Mouse (Mus musculus) fat pad, adult 2 months (tissue): ENCODE measurements at regions not wholly inside any gene's neighbourhood (a gene's known extent, or its start where the extent isn't known, plus 50 kb on each side); places are given as distances from the start of the nearest gene placed in this dataset.
"Not testable (repeated sequence)": the region's sequence is repeated elsewhere in the genome, so short reads cannot be mapped to it uniquely, and the experiment has no call there.

Experiments
- DNase-seq: peaks from one replicate; pipeline ENCODE4 v3.0.0-alpha.2; 2011; ENCODE audit warnings: low read depth, low spot score; ENCODE audit errors: extremely low read depth

DNA sequence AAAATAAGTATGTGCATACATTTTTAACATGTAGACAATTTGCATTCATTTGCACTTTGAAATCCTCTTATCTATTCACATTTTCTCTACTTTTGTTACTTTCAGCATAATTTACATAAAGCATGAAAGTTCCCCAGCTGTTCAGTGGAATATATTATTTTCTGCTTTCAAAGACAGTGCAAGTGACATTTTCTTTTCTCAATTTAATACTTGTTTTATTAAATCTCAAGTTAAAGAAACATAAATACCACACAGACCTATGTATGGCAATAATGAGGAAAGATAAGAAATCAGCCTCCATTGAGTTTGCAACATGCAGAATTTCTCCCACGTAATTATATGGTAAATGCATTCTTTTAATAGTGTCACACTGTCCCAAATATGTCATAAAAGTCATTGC is 1168.1 kb upstream of the Gje1 start:
- no peak for DNase-seq

- DNase-seq, result no peak
Measured at GRCm38 (mm10) chr10:15868063-15868462, 1150.0 kb upstream of the Gje1 start.

GRCm38 (mm10) chr10:15866931-15867330 is 1148.9 kb upstream of the Gje1 start:
- no peak for DNase-seq

DNA sequence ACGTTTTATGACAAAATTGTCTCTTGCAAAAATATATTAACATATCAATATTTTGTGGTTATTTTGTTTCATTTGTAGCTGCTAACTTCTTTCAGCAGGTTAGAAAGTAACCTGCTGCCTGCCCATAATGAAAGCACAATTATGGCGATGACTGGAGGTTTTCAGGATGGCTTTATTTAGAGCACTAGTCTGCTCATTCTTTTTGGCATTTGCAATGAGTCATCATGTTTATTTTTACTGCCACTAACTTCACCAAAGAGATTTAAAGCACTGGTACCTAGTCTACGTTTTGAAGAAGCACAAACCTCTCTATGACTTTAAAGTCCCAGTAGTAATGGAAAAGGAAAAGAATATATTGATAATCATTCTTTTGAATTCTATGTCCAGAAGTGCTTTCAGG is 1123.4 kb upstream of the Gje1 start:
- no peak for DNase-seq

- no peak for DNase-seq
Measured at GRCm38 (mm10) chr10:15832338-15832737, 1114.3 kb upstream of the Gje1 start.

DNA sequence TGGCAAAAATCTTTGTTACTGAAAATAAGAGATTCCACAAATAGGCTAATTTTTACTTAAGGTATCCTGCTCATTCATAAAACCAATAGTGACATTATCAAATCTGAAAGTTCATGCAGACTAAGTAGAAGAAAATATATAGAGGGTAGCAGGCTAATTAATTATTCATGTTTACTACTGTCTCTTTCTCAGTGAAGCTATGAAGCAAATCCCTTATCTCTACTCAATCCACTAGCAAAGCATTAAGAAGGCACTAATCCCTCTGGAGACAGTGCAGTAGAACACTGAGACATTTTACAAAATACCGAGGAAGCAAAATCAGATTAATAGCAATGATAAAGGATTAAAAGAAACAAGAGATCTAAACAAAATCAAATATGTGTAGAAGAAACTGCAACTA is 1107.4 kb upstream of the Gje1 start:
- DNase-seq, result no peak

DNA sequence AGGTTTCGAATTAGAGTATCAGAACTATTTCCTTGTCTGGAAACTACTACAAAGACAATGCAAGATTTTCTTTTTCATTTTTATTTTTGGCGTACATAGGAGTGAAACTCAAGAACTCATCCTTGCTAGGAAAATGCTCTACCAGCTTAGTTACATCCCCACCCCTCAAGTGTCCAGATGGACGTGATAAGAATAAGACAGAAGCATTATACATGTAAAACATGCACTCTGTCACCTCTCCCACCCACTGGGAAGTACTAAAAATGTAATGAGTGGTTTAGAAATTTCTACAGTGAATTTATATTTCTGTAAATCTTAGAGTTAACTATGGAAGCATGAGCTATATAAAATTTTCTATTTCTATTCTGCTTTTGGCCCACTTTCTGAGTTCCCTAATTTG is 1089.3 kb upstream of the Gje1 start:
- no peak for DNase-seq

GRCm38 (mm10) chr10:15805791-15806190 is 1087.8 kb upstream of the Gje1 start:
- DNase-seq, result no peak

- not testable (repeated sequence) for DNase-seq
Measured at GRCm38 (mm10) chr10:15793185-15793584, 1075.2 kb upstream of the Gje1 start.

DNA sequence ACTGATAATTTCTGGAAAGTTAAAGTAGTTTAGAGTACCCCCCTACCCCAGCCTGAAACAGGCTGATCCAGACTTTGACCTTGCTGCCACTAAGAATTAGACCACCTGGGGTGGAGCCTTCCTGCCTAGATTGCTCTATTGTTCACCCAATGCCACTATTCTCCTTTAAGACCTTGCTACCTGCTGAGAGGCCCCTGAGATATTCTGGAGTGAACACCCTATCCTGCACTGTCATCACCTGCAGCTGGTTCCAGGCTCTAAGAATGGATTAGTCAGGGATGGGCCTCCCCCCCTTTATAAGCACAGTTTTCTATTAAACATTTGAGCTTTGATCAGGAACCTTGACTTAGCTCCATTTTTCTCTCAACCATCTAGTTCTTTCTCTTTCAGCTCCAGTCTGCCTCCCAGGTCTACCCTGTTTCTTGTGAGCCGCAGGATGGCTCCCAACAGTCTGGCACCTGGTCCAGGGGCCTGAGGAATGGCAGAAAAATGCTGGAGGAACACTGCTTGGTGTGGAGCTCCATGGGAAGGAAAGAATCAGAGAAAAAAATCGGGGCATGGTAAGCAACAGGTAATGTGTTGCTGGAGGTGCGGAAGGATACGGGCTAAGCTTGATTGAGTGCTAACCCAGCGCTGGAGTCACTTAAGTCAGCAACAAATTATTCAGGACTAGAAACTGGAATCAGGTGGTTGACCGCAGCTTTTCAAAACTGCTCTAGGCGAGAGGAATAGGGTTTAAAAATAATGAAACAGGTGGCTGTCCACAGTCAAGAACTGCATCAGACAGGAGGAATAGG is 1073.7 kb upstream of the Gje1 start:
- DNase-seq, result no peak

GRCm38 (mm10) chr10:15759983-15760723 is 1042.1 kb upstream of the Gje1 start:
- DNase-seq, result no peak

DNA sequence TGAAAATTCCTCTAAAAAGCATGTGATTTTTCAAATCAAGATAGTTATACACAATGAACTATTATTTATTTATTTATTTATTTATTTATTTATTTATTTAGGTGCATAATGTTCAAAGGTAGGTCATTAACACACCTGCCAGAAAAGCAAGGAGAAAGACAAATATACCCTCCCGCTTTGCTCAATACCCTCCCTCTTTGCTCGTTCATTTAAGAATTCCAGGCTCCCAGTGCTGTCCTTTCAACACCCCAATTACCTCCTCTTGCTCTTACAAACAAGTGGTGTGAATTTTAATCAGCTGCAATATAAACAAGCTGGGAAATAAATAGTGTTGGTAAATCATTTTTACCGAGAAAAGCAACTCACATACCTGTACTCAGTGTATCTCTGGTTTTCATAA is 1041.6 kb upstream of the Gje1 start:
- no peak for DNase-seq

GRCm38 (mm10) chr10:15757503-15757902 is 1039.5 kb upstream of the Gje1 start:
- no peak for DNase-seq

GRCm38 (mm10) chr10:15746866-15747265 is 1028.9 kb upstream of the Gje1 start:
- peak; percentile 56 for DNase-seq

DNA sequence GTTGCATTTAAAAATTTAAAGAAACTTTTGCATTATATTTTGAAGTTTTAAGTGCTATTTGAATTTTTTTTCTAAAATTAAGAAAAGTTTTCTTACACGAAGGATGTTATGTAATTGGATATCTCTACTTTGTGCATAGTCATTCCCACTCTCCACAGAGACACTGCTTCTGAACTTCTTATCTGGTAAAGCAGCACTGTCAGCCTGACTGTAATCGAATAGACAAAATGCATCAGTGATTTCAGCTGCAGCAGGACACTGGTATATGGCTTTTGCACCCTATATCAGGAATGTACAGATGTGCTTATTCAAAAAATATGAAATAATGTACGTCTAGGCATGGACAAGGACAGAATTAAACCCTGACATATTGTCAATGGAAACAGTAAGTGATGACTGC is 1020.6 kb upstream of the Gje1 start:
- no peak for DNase-seq

DNA sequence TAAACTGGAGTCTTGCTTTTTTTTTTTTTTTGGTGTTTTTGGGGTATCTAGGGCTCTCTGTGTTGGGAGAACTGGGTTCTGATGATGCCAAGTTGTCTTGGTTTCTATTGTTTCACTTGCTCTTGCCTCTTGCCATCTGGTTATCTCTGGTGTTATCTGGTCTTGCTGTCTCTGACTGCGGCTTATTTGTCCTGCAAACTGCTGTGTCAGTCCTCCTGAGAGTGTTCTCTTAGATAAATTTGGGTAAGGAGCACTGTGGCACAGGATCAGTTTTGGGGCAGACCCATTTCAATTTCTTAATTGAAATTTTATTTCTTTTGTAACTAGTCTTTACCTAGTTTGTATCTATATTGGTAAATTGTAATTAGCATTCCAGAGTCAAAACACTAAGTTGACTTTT is 1013.3 kb upstream of the Gje1 start:
- no peak for DNase-seq

- no peak for DNase-seq
Measured at GRCm38 (mm10) chr10:15697946-15698345, 979.9 kb upstream of the Gje1 start.

DNA sequence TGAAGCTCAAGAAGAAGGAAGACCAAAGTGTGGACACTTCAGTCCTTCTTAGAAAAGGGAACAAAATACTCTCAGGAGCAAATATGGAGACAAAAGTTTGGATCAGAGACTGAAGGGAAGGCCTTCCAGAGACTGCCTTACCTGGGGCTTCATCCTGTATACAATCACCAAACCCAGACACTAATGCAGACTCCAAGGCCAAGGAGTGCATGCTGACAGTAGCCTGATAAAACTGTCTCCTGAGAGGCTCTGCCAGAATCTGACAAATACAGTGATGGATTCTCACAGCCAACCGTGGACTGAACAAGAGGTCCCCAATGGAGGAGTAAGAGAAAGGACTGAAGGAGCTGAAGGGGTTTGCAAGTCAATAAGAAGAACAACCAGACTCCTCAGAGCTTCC is 979.0 kb upstream of the Gje1 start:
- DNase-seq, result no peak

DNA sequence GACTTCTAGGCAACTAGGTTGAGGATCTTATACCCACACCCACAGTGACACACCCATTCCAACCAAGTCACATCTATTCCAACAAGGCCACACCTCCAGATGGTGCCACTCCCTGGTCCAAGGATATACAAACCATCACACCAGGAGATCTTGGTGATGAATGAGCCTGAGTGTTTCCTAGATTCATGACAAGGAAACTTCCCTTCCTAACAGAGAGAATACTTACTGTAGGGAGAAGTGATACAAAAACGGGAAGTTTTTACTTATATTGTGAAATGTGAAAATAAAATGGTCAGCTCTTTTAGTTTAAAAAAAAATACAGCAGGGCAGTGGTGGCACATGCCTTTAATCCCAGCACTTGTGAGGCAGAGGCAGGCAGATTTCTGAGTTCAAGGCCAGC is 953.6 kb upstream of the Gje1 start:
- DNase-seq, result not testable (repeated sequence)
